Mouse (Mus musculus) megakaryocyte, embryonic 14.5 days (primary cell): Measurements from ENCODE around the gene Cntfr. TPM values are rescaled to one million over a fixed set of nuclear protein-coding genes. Genes with fewer than 3 reads are reported as not detected.

Source experiments
- H3K27me3 ChIP-seq: replicated peaks from 2 replicates; pipeline ENCODE3; 2012; ENCODE audit warnings: inconsistent platforms
- H3K36me3 ChIP-seq: replicated peaks from 2 replicates; pipeline ENCODE3; 2012; ENCODE audit warnings: low read length, inconsistent platforms, mixed read lengths
- H3K4me1 ChIP-seq: 2 replicates; pipeline ENCODE4 v1.6.1; 2012; ENCODE audit warnings: inconsistent platforms
- H3K4me3 ChIP-seq: replicated peaks from 2 replicates; pipeline ENCODE3; 2012; ENCODE audit warnings: moderate library complexity, mild to moderate bottlenecking, inconsistent platforms
- H3K9me3 ChIP-seq: 2 replicates; pipeline ENCODE4 v1.6.1; 2012; ENCODE audit warnings: inconsistent platforms
- FLI1 ChIP-seq: IDR thresholded peaks from 2 replicates; pipeline ENCODE4 v1.6.1; 2012; ENCODE audit warnings: low read length, inconsistent platforms, mixed read lengths
- GATA1 ChIP-seq: IDR thresholded peaks from 3 replicates; pipeline ENCODE4 v1.6.1; 2012; ENCODE audit warnings: mixed read lengths, low read length, inconsistent platforms, borderline replicate concordance
- polyA plus RNA-seq: library from polyadenylated mRNA; stranded (reverse); fragments of >175 nt; gene quantifications from 2 replicates; pipeline ENCODE4 v1.2.3, GENCODE M21; 2012; ENCODE audit warnings: low replicate concordance; ENCODE audit not compliant: insufficient read depth

Gene Cntfr
- polyA plus RNA-seq, 1 experiment, result 3.6 TPM

DNA sequence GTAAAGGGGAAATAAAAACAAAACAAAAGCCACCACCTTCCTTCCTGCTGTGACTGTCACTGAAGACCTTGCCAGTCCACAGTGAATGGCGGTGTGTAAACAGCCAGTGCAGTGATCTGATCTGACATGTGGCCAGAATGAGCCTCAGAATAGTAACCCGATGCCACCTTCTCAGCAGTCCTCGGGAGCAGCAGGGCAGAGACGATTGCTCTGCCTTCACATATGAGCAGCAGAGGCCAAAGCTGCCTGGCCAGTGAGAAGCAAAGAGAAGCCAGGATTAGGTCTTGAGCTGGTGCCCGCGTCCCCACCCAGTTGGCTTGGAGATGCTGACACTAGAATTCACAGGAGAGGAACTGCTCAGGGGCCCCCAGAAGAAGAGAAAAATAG lies 86.3 kb downstream of the Cntfr start:
- peaks cover 22% of the 10 kb centered on the region for H3K27me3 ChIP-seq
- H3K4me3 ChIP-seq, result no peak overlapping the region
- no peak for TF ChIP-seq FLI1
- TF ChIP-seq GATA1, result no peak
- H3K36me3 ChIP-seq, result no peaks in the 10 kb centered on the region
- H3K4me1 ChIP-seq, result peaks cover 4% of the 10 kb centered on the region; the same call in 1 of the 2 replicates
- H3K9me3 ChIP-seq, result no peaks in the 10 kb centered on the region

DNA sequence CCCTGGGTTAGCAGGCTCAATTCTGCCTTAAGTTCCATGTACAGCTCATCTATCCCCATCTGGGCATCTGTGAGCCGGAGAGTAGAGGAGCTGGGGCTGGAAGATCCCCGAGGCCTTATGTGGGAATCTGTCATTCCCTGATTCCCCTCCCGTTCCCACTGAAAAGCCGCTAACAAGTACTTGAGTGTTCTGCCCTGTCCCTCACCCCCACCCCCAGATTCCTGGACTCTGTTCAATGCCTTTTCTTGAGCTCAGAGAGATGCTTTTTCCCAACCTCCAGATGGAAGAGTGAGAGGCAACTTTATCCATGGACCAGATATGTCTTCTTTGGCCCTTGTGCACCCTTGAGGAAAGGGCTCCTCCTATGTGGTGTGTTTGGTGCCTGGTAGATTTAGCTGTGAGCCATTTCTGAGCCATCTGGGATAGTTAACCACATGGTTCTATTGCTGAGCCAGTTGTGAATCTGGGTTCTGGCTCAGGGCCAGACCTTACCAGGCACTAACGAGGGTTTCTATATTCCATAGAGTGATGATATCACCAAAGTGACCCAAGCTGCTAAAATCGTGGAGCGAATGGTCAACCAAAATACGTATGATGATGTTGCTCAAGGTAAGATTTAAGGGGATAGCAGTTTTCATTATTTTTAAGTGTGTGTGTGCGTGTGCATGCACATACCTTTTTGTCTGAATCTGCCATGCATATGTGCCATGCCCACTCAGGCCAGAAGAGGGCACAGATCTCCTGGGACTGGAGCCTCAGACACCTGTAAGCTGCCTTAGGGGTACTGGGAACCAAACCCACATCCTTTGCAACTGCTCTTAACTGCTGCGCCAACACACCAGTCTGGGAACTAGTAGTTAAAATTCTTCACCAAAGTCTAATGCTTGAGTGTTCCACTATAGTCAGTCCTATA lies 87.0 kb downstream of the Cntfr start:
- peaks cover 16% of the 10 kb centered on the region for H3K27me3 ChIP-seq
- no peak for TF ChIP-seq FLI1
- no peak for TF ChIP-seq GATA1
- H3K4me1 ChIP-seq, result peaks cover 4% of the 10 kb centered on the region; the same call in 1 of the 2 replicates
- no peak overlapping the region for H3K4me3 ChIP-seq
- H3K9me3 ChIP-seq, result no peaks in the 10 kb centered on the region
- H3K36me3 ChIP-seq, result no peaks in the 10 kb centered on the region

Other genes starting within 250 kb of the Cntfr start
- gene Kif24, start 232.2 kb downstream of the Cntfr start, polyA plus RNA-seq, result 1.2 and 1.9 TPM in 2 replicates
- 3.0 and 13.7 TPM in 2 replicates for gene Nudt2, start 231.9 kb downstream of the Cntfr start, polyA plus RNA-seq
- 0.07 TPM in 1 of 2 replicates, not detected in the other for gene AI464131, start 194.0 kb downstream of the Cntfr start, polyA plus RNA-seq
- 0.29 TPM in 1 of 2 replicates, not detected in the other for gene 1110017D15Rik, start 179.8 kb downstream of the Cntfr start, polyA plus RNA-seq
- gene Fam219a, start 127.6 kb downstream of the Cntfr start, polyA plus RNA-seq, result 13.5 and 35.8 TPM in 2 replicates
- gene Dnaic1, start 127.3 kb downstream of the Cntfr start, polyA plus RNA-seq, result not detected in 2 replicates
- gene Enho, start 56.8 kb downstream of the Cntfr start, polyA plus RNA-seq, result 0.39 TPM in 1 of 2 replicates, not detected in the other
- gene Il11ra1, start 2.9 kb upstream of the Cntfr start, polyA plus RNA-seq, result 2.2 and 3.9 TPM in 2 replicates
- gene Rpp25l, start 16.4 kb upstream of the Cntfr start, polyA plus RNA-seq, result 51.7 and 76.8 TPM in 2 replicates
- gene Dctn3, start 26.1 kb upstream of the Cntfr start, polyA plus RNA-seq, result 22.2 and 369 TPM in 2 replicates
- not detected in 2 replicates for gene Arid3c, start 34.1 kb upstream of the Cntfr start, polyA plus RNA-seq
- 29.5 and 30.0 TPM in 2 replicates for gene Galt, start 58.1 kb upstream of the Cntfr start, polyA plus RNA-seq
- 26.0 and 34.9 TPM in 2 replicates for gene Sigmar1, start 59.1 kb upstream of the Cntfr start, polyA plus RNA-seq
- gene Ccl27a, start 77.2 kb upstream of the Cntfr start, polyA plus RNA-seq, result 1.1 TPM in 1 of 2 replicates, not detected in the other
- gene Gm21541, start 206.5 kb upstream of the Cntfr start, polyA plus RNA-seq, result not detected in 2 replicates
- gene Gm20878, start 244.5 kb upstream of the Cntfr start, polyA plus RNA-seq, result 7.4 TPM in 1 of 2 replicates, not detected in the other